Mouse (Mus musculus) hindbrain, embryonic 10.5 days (tissue): ENCODE measurements around the gene 2010106E10Rik. TPM values are rescaled to one million over a fixed set of nuclear protein-coding genes. Genes with fewer than 3 reads are reported as not detected.

ENCODE experiments used
- DNase-seq: peaks from one replicate; pipeline ENCODE4 v3.0.0-alpha.2; 2017; ENCODE audit warnings: low spot score
- H3K27ac ChIP-seq: fragments of 300-500 bp; sonication (generic); 2 replicates; pipeline ENCODE4 v1.5.1; 2016; ENCODE audit warnings: mild to moderate bottlenecking, moderate library complexity
- H3K27me3 ChIP-seq: fragments of 300-500 bp; sonication (generic); 2 replicates; pipeline ENCODE4 v1.6.1; 2016; ENCODE audit warnings: mild to moderate bottlenecking; ENCODE audit not compliant: poor library complexity, insufficient read depth, severe bottlenecking
- H3K36me3 ChIP-seq: fragments of 300-500 bp; sonication (generic); 2 replicates; pipeline ENCODE4 v1.6.1; 2016; ENCODE audit warnings: mild to moderate bottlenecking, moderate library complexity
- H3K4me1 ChIP-seq: fragments of 300-500 bp; sonication (generic); replicated peaks from 2 replicates; pipeline ENCODE4 v1.6.1; 2016; ENCODE audit warnings: mild to moderate bottlenecking
- H3K4me3 ChIP-seq: fragments of 300-500 bp; sonication (generic); 2 replicates; pipeline ENCODE4 v1.5.1; 2016; ENCODE audit warnings: mild to moderate bottlenecking, moderate library complexity
- H3K9me3 ChIP-seq: fragments of 300-500 bp; sonication (generic); 2 replicates; pipeline ENCODE4 v1.6.1; 2016; ENCODE audit warnings: mild to moderate bottlenecking, moderate library complexity
- WGBS: fragments of 180-500 bp; shearing (Covaris S2); methylation state at CpG from one replicate; pipeline ENCODE4 v1.1.7; 2016; 5-methylcytosine and 5-hydroxymethylcytosine counted together
- polyA plus RNA-seq: library from polyadenylated mRNA; unstranded; fragments of >200 nt; fragmentation: Nextera tagmentation; extraction: Ambion mirVana; gene quantifications from 2 replicates; pipeline ENCODE4 v1.2.1, GENCODE M21; 2016

Gene 2010106E10Rik
- not detected in 2 replicates for polyA plus RNA-seq

DNA sequence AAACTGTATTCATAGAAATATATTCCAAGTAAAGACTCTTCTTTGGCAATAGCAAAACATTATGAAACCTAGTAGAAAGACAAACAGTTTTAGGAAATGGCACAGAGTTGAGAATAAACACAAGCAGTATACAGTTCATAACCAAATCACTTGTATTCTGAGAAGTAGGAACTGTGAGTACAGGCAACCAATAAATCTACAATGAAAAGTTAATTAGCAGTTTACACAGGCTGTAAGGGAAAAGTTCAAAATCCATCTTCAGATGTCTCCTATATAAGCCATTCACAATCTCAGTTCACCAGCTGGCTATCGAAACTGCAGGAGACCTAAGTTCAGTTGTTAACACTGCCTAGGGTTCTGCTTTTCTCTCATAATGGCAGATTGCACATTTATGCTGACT is at the start of gene 2010106E10Rik:
TSS of gene 2010106E10Rik (plus strand) at position 301 of the 400 bp plus-strand sequence.
- H3K4me3 ChIP-seq: no peak within 1 kb of the TSS
- H3K36me3 ChIP-seq: no peaks in the 10 kb centered on the region
- 83% methylated on average over 1 of the region's 1 CpGs for WGBS
- no peaks in the 10 kb centered on the region for H3K27me3 ChIP-seq
- no peak within 1 kb of the TSS for H3K27ac ChIP-seq
- no peaks in the 10 kb centered on the region for H3K4me1 ChIP-seq
- DNase-seq: no peak
- no peaks in the 10 kb centered on the region for H3K9me3 ChIP-seq

- WGBS: 78% methylated on average over 2 of the region's 2 CpGs
- Histone ChIP-seq H3K27ac (no peak overlapping the region), H3K4me1 (no peaks in the 10 kb centered on the region), H3K27me3 (no peaks in the 10 kb centered on the region), H3K4me3 (no peak overlapping the region), H3K9me3 (no peaks in the 10 kb centered on the region), H3K36me3 (no peaks in the 10 kb centered on the region)
- no peak for DNase-seq
These were observed 10.6 kb downstream of the 2010106E10Rik start for GRCm38 (mm10) chrX:112505651-112506050.

- H3K27ac ChIP-seq: no peak overlapping the region
- H3K36me3 ChIP-seq: no peaks in the 10 kb centered on the region
- no peaks in the 10 kb centered on the region for H3K27me3 ChIP-seq
- H3K9me3 ChIP-seq: no peaks in the 10 kb centered on the region
- H3K4me1 ChIP-seq: no peaks in the 10 kb centered on the region
- WGBS: 67% methylated on average over 1 of the region's 1 CpGs
- DNase-seq: no peak
- no peak overlapping the region for H3K4me3 ChIP-seq
These were observed 29.7 kb downstream of the 2010106E10Rik start for GRCm38 (mm10) chrX:112524755-112525154.

GRCm38 (mm10) chrX:112543115-112543514 is 48.0 kb downstream of the 2010106E10Rik start:
- H3K27me3 ChIP-seq: no peaks in the 10 kb centered on the region
- no peaks in the 10 kb centered on the region for H3K9me3 ChIP-seq
- no peak for DNase-seq
- H3K27ac ChIP-seq: no peak overlapping the region
- H3K4me3 ChIP-seq: no peak overlapping the region
- no peaks in the 10 kb centered on the region for H3K36me3 ChIP-seq
- no peaks in the 10 kb centered on the region for H3K4me1 ChIP-seq
- WGBS: 54% methylated on average over 1 of the region's 1 CpGs

DNA sequence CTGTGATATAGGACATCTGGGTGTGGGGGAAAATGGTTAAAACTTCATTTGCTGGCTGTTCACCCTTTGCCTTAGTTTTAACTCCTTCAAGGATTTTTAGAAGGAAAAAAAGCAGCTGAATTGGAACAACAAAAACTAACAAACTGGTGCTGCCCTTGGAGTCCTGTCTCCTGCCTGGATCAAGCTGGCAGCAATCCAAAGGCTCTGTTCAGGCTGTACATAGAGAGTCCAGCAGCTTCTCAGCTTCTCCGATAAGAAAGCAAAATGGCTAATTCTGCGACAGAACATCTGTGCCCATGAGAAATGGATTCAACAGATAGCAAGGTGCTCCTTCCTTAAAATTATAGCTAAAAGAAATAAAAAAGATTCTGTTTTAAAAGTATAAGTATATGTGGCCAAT is 72.6 kb downstream of the 2010106E10Rik start:
- no peak overlapping the region for H3K27ac ChIP-seq
- 92% methylated on average over 2 of the region's 2 CpGs for WGBS
- no peaks in the 10 kb centered on the region for H3K4me1 ChIP-seq
- H3K36me3 ChIP-seq: no peaks in the 10 kb centered on the region
- DNase-seq: no peak
- no peaks in the 10 kb centered on the region for H3K9me3 ChIP-seq
- H3K27me3 ChIP-seq: no peaks in the 10 kb centered on the region
- H3K4me3 ChIP-seq: no peak overlapping the region

- 10% methylated on average over 79 of the region's 79 CpGs for WGBS
- no peaks in the 10 kb centered on the region for H3K4me1 ChIP-seq
- no peaks in the 10 kb centered on the region for H3K27me3 ChIP-seq
These were observed 105.6 kb downstream of the 2010106E10Rik start, which contains the start of gene Zfp711 for GRCm38 (mm10) chrX:112600511-112601305. Zfp711 (plus strand) TSS chrX:112600526.

DNA sequence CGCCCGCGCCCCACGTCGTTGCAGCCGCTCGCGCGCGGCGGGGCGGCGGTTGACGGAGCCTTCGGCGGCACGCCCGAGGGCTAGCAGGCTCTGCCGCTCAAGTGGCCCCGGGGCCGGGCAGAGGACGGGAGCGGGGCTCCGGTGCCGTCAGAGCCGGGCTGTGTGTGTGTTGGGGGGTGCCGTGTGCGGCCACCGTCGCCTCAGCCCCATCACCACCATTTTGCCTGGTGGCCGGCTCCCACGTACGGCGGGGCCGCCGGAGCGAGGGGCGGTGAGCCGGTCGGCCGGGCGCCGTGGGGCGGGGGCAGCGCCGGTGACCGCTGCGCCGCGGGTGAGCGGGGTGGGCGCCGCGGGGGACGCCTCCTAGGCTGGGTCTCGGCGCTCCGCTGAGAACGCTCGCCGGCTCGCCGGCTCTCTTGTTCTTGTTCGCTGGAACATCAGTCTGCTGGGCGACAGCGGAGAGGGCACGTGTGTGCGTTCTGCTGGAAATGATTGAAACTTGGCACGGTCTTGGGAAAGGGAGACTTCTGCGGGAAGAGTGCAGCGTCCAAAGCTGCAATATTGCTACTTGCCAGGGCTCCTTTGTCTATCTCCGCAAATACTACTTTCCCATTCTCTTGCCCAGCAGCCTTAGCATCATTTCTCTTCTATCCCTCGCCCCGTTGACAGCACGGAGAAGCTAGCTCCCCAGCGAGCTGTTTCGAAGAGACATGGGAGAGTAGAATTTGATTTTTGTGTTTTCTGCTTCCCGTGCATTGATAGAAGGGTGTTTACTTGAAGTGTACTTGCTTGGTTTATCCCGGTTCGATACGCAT is 106.4 kb downstream of the 2010106E10Rik start:
- 17% methylated on average over 76 of the region's 81 CpGs for WGBS
- H3K4me1 ChIP-seq: no peaks in the 10 kb centered on the region
- H3K36me3 ChIP-seq: no peaks in the 10 kb centered on the region
- H3K4me3 ChIP-seq: peak overlapping the region; percentile 66
- H3K27ac ChIP-seq: peak overlapping the region; percentile 91
- no peaks in the 10 kb centered on the region for H3K9me3 ChIP-seq
- H3K27me3 ChIP-seq: no peaks in the 10 kb centered on the region
- DNase-seq: peak; percentile 49

More at GRCm38 (mm10) chrX:112600511-112601305, 105.6 kb downstream of the 2010106E10Rik start, which contains the start of gene Zfp711:
- no peaks in the 10 kb centered on the region for H3K36me3 ChIP-seq
- peak; percentile 85 for DNase-seq
- peak within 1 kb of the TSS; percentile 91 for H3K27ac ChIP-seq
- no peaks in the 10 kb centered on the region for H3K9me3 ChIP-seq
- peak within 1 kb of the TSS; percentile 66 for H3K4me3 ChIP-seq

Other genes with a start within 250 kb of the 2010106E10Rik start
- gene Apool, start 183.9 kb upstream of the 2010106E10Rik start, polyA plus RNA-seq: 67.2 and 75.3 TPM in 2 replicates
- gene Satl1, start 88.5 kb upstream of the 2010106E10Rik start, polyA plus RNA-seq: not detected in 2 replicates
- 16.3 and 19.1 TPM in 2 replicates for gene Zfp711, start 105.3 kb downstream of the 2010106E10Rik start, polyA plus RNA-seq
- 0.04 and 0.26 TPM in 2 replicates for gene Pof1b, start 203.4 kb downstream of the 2010106E10Rik start, polyA plus RNA-seq